Mouse (Mus musculus) lung, postnatal 0 days (tissue): ENCODE results near the gene Tmem145. TPM values are rescaled to one million over a fixed set of nuclear protein-coding genes. Genes with fewer than 3 reads are reported as not detected.

Experiments
- ATAC-seq: fragments of 200-750 bp; cut with Nextera tagmentation; 2 replicates; pipeline ENCODE4 v1.8.0; 2017; ENCODE audit warnings: moderate library complexity
- DNase-seq: peaks from one replicate; pipeline ENCODE4 v3.0.0-alpha.2; 2016; ENCODE audit warnings: low spot score
- H3K27ac ChIP-seq: fragments of 300-500 bp; sonication (generic); 2 replicates; pipeline ENCODE4 v1.5.1; 2014; ENCODE audit warnings: antibody characterized with exemption, mild to moderate bottlenecking, low read length, mixed read lengths
- H3K27me3 ChIP-seq: fragments of 300-500 bp; sonication (generic); replicated peaks from 2 replicates; pipeline ENCODE4 v1.6.1; 2014; ENCODE audit warnings: low read length, mixed read lengths; ENCODE audit not compliant: insufficient read depth
- H3K36me3 ChIP-seq: fragments of 300-500 bp; sonication (generic); 2 replicates; pipeline ENCODE4 v1.6.1; 2014; ENCODE audit warnings: low read length, mixed read lengths; ENCODE audit not compliant: insufficient read depth
- H3K4me1 ChIP-seq: fragments of 300-500 bp; sonication (generic); 2 replicates; pipeline ENCODE4 v1.6.1; 2014; ENCODE audit warnings: antibody characterized with exemption, low read depth, low read length, mixed read lengths; ENCODE audit not compliant: insufficient read depth
- H3K4me2 ChIP-seq: fragments of 300-500 bp; sonication (generic); replicated peaks from 2 replicates; pipeline ENCODE4 v1.6.1; 2014; ENCODE audit warnings: low read depth, mild to moderate bottlenecking, low read length, moderate library complexity, mixed read lengths
- H3K4me3 ChIP-seq: fragments of 300-500 bp; sonication (generic); 2 replicates; pipeline ENCODE4 v1.5.1; 2014; ENCODE audit warnings: low read depth, low read length
- H3K9ac ChIP-seq: fragments of 300-500 bp; sonication (generic); replicated peaks from 2 replicates; pipeline ENCODE4 v1.6.1; 2014; ENCODE audit warnings: low read depth, mild to moderate bottlenecking
- H3K9me3 ChIP-seq: fragments of 300-500 bp; sonication (generic); 2 replicates; pipeline ENCODE4 v1.6.1; 2016; ENCODE audit warnings: low read length, mixed read lengths
- CTCF ChIP-seq: IDR thresholded peaks from 2 replicates; pipeline ENCODE4 v1.5.1; 2016; ENCODE audit warnings: antibody characterized with exemption, mild to moderate bottlenecking
- EP300 ChIP-seq: IDR thresholded peaks from 2 replicates; pipeline ENCODE4 v1.6.1; 2016; ENCODE audit warnings: antibody characterized with exemption, mild to moderate bottlenecking, control low read depth
- WGBS: fragments of 180-500 bp; shearing (Covaris S2); extraction: QIAGEN DNeasy Blood & Tissue Kit; methylation state at CpG from one replicate; pipeline ENCODE4 v1.1.7; 2014; 5-methylcytosine and 5-hydroxymethylcytosine counted together
- polyA plus RNA-seq: library from polyadenylated mRNA; unstranded; fragments of >200 nt; fragmentation: Nextera tagmentation; extraction: Ambion mirVana; gene quantifications from 2 replicates; pipeline ENCODE4 v1.2.1, GENCODE M21; 2015

Tmem145 gene
- polyA plus RNA-seq, 1 experiment from 2014 or later, result not detected

DNA sequence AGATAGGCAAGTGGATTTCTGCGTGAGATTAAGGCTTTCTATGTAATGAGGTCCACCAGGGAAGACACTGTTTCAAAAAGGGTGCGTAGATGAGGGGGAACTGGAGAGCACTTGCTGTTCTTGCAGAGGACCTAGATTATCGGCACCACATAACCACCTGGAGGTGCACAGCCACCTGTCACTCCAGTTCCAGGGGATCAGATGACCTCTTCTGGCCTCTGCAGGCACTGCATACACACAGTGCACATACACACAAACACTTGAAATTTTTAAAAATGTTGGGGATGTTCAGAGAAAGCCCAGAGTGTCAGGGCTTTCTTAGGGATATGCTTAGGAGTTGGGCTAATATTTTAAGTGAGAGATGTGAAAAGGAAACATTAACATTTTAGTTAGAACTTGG, 16.0 kb upstream of the Tmem145 start:
- Histone ChIP-seq H3K4me2 (no peak overlapping the region), H3K4me1 (no peaks in the 10 kb centered on the region), H3K36me3 (peaks cover 68% of the 10 kb centered on the region), H3K4me3 (no peak overlapping the region), H3K27ac (no peak overlapping the region), H3K27me3 (no peaks in the 10 kb centered on the region), H3K9ac (no peak overlapping the region), H3K9me3 (no peaks in the 10 kb centered on the region)
- DNase-seq (no peak), ATAC-seq (no peak)
- 96% methylated on average over 3 of the region's 3 CpGs for WGBS
- TF ChIP-seq CTCF (peak; percentile 38; the same call in 1 of the 2 replicates), EP300 (no peak)

DNA sequence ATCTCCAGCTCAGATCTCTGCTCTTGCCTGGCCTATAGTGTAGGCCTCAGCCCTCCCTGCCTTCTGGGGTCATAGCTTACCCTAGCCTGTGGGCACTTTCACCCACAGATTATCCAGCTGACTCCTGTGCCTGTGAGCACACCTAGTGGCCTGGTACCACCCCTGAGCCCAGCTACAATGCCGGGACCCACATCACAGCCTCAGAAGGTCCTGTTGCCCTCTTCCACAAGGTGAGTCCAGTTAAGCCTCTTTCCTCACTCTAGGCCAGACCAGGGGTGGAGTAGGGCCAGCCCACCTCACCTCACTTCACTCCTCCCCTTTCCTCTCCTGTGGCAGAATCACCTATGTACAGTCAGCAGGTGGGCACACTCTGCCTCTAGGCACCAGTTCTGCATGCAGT, 15.4 kb upstream of the Tmem145 start:
- Histone ChIP-seq H3K9ac (no peak overlapping the region), H3K9me3 (no peaks in the 10 kb centered on the region), H3K27ac (no peak overlapping the region), H3K4me2 (no peak overlapping the region), H3K36me3 (peaks cover 63% of the 10 kb centered on the region), H3K4me1 (no peaks in the 10 kb centered on the region), H3K27me3 (no peaks in the 10 kb centered on the region), H3K4me3 (no peak overlapping the region)
- peak; percentile 6; the same call in 1 of the 2 replicates for ATAC-seq
- 84% methylated on average over 1 of the region's 1 CpGs for WGBS
- no peak for TF ChIP-seq EP300
- TF ChIP-seq CTCF, result no peak
- DNase-seq, result no peak

DNA sequence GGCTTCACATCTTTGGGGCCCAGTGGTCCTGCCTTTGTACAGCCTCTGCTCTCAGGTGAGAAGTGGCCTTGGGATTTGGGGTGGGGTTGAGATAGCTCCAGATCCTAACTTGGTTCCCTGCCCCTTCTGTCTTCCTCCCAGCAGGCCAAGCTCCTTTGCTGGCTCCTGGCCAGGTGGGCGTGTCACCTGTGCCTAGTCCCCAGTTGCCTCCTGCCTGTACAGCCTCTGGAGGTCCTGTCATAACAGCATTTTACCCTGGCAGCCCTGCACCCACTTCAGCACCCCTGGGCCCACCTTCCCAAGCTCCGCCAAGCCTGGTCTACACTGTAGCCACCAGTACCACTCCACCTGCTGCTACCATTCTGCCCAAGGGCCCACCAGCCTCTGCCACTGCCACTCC, 15.0 kb upstream of the Tmem145 start:
- ATAC-seq, result peak; percentile 27
- no peak overlapping the region for H3K27ac ChIP-seq
- 68% methylated on average over 2 of the region's 2 CpGs for WGBS

DNA sequence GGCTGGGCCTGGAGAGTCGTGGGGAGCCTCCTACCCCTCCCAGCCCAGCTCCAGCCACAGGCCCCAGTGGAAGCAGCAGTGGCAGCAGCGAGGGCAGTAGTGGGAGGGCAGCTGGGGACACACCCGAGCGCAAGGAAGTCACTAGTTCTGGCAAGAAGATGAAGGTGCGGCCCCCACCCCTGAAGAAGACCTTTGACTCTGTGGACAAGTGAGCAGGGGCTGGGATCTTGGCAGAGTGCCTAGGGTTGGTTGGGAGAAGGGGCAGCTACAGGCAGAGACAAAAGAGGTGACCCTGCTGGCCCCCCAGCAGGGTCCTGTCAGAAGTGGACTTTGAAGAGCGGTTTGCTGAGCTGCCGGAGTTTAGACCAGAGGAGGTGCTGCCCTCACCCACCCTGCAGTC, 13.8 kb upstream of the Tmem145 start:
- Histone ChIP-seq H3K27ac (no peak overlapping the region), H3K9me3 (no peaks in the 10 kb centered on the region), H3K4me3 (no peak overlapping the region), H3K4me1 (0 out of 2 replicates have a peak, but pooled peaks cover 2% of the 10 kb centered on the region), H3K36me3 (peaks cover 52% of the 10 kb centered on the region), H3K4me2 (no peak overlapping the region), H3K9ac (no peak overlapping the region), H3K27me3 (no peaks in the 10 kb centered on the region)
- DNase-seq (no peak), ATAC-seq (no peak)
- WGBS, result 53% methylated on average over 7 of the region's 7 CpGs
- TF ChIP-seq CTCF (no peak), EP300 (no peak)

More for the DNA sequence above, 15.0 kb upstream of the Tmem145 start:
- no peaks in the 10 kb centered on the region for H3K9me3 ChIP-seq
- no peak overlapping the region for H3K9ac ChIP-seq
- TF ChIP-seq EP300 (no peak), CTCF (no peak)
- no peak overlapping the region for H3K4me2 ChIP-seq
- peaks cover 59% of the 10 kb centered on the region for H3K36me3 ChIP-seq
- no peaks in the 10 kb centered on the region for H3K27me3 ChIP-seq
- no peak overlapping the region for H3K4me3 ChIP-seq
- no peak for DNase-seq
- no peaks in the 10 kb centered on the region for H3K4me1 ChIP-seq

DNA sequence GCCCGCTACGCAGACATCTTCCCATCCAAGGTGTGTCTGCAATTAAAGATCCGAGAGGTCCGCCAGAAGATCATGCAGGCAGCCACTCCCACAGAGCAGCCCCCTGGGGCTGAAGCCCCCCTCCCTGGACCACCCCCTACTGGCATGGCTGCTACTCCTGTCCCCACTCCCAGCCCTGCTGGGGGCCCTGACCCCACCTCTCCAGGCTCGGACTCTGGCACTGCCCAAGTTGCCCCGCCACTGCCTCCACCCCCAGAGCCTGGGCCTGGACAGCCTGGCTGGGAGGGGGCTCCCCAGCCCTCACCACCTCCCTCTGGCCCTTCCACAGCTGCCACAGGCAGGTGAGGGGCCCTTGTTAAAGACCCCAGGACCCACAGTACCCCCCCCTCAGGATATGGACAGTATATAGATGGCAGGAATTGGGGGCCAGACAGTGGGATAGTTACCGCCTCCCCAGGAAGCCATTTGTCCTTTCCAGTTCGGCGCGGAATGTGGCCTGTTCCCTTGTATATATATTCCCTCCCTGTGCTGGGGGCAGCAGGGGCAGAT, 12.6 kb upstream of the Tmem145 start:
- H3K27me3 ChIP-seq, result no peaks in the 10 kb centered on the region
- no peak for DNase-seq
- no peak overlapping the region for H3K4me2 ChIP-seq
- WGBS, result 70% methylated on average over 10 of the region's 10 CpGs
- 0 out of 2 replicates have a peak, but pooled peaks cover 3% of the 10 kb centered on the region for H3K4me1 ChIP-seq
- no peak for ATAC-seq
- H3K4me3 ChIP-seq, result no peak overlapping the region
- no peak overlapping the region for H3K27ac ChIP-seq
- peaks cover 43% of the 10 kb centered on the region for H3K36me3 ChIP-seq
- no peaks in the 10 kb centered on the region for H3K9me3 ChIP-seq
- H3K9ac ChIP-seq, result no peak overlapping the region
- no peak for TF ChIP-seq EP300
- TF ChIP-seq CTCF, result no peak

DNA sequence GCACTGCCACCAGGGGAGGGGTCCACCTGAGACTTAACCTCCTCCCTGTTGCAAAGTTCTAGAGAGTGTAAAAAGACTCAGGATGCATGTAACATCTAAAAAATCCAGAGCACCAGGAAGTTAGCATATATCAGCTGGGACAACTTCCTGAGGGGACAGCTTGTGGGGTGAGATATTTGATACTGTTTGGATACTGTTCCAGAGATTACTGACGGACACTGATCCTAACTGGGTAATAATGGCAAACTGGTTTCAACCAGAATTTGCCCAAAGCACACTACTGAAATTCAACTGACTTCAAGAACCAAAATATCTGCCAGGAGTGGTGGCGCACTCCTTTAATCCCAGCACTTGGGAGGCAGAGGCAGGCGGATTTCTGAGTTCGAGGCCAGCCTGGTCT, 11.4 kb upstream of the Tmem145 start:
- no peak overlapping the region for H3K4me3 ChIP-seq
- no peak for ATAC-seq
- H3K36me3 ChIP-seq, result peaks cover 31% of the 10 kb centered on the region; the same call in 1 of the 2 replicates
- no peak overlapping the region for H3K27ac ChIP-seq
- H3K4me2 ChIP-seq, result no peak overlapping the region
- H3K4me1 ChIP-seq, result 0 out of 2 replicates have a peak, but pooled peaks cover 3% of the 10 kb centered on the region
- H3K9me3 ChIP-seq, result no peaks in the 10 kb centered on the region
- no peak for DNase-seq
- TF ChIP-seq EP300 (no peak), CTCF (no peak)
- H3K27me3 ChIP-seq, result no peaks in the 10 kb centered on the region
- no peak overlapping the region for H3K9ac ChIP-seq
- 89% methylated on average over 4 of the region's 4 CpGs for WGBS
